Mouse (Mus musculus) liver, adult 2 months (tissue): ENCODE measurements around the gene Slc25a48.

Experiments
- CTCF ChIP-seq: fragments of 200-500 bp; IDR thresholded peaks from 2 replicates; pipeline ENCODE4 v1.5.1; 2011; ENCODE audit warnings: low read depth, low read length, control low read depth
- POLR2A ChIP-seq: fragments of 200-500 bp; IDR thresholded peaks from 2 replicates; pipeline ENCODE4 v1.6.1; 2011; ENCODE audit warnings: low read length, control low read depth; ENCODE audit not compliant: insufficient read depth; ENCODE audit errors: extremely low read depth

- TF ChIP-seq CTCF (no peak), POLR2A (no peak)
Measured at GRCm38 (mm10) chr13:56522821-56523167, 84.6 kb downstream of the Slc25a48 start.
